Mouse (Mus musculus) forebrain, embryonic 11.5 days (tissue): ENCODE measurements at regions not wholly inside any gene's neighbourhood (a gene's known extent, or its start where the extent isn't known, plus 50 kb on each side); places are given as distances from the start of the nearest gene placed in this dataset.

ENCODE experiments used
- ATAC-seq: fragments of 200-750 bp; cut with Nextera tagmentation; replicated peaks from 2 replicates; pipeline ENCODE4 v1.8.0; 2017; ENCODE audit warnings: moderate TSS enrichment; ENCODE audit not compliant: low FRiP score
- DNase-seq: peaks from one replicate; pipeline ENCODE4 v3.0.0-alpha.2; 2017; ENCODE audit warnings: low spot score
- H3K27ac ChIP-seq: fragments of 300-500 bp; sonication (generic); 2 replicates; pipeline ENCODE4 v1.5.1; 2014; ENCODE audit warnings: low read depth, low read length
- H3K27me3 ChIP-seq: fragments of 300-500 bp; sonication (generic); 2 replicates; pipeline ENCODE4 v1.6.1; 2014; ENCODE audit warnings: mild to moderate bottlenecking, low read length, mixed read lengths; ENCODE audit not compliant: control insufficient read depth, insufficient read depth
- H3K36me3 ChIP-seq: fragments of 300-500 bp; sonication (generic); 2 replicates; pipeline ENCODE4 v1.6.1; 2014; ENCODE audit warnings: mild to moderate bottlenecking, low read length, moderate library complexity, mixed read lengths; ENCODE audit not compliant: control insufficient read depth, insufficient read depth
- H3K4me1 ChIP-seq: fragments of 300-500 bp; sonication (generic); replicated peaks from 2 replicates; pipeline ENCODE4 v1.6.1; 2014; ENCODE audit warnings: low read length, mixed read lengths; ENCODE audit not compliant: control insufficient read depth, insufficient read depth
- H3K4me2 ChIP-seq: fragments of 300-500 bp; sonication (generic); 2 replicates; pipeline ENCODE4 v1.6.1; 2014; ENCODE audit warnings: low read depth, mild to moderate bottlenecking, low read length, moderate library complexity, mixed read lengths; ENCODE audit not compliant: severe bottlenecking
- H3K4me3 ChIP-seq: fragments of 300-500 bp; sonication (generic); 2 replicates; pipeline ENCODE4 v1.5.1; 2014; ENCODE audit warnings: low read depth, low read length
- H3K9ac ChIP-seq: fragments of 300-500 bp; sonication (generic); 2 replicates; pipeline ENCODE4 v1.6.1; 2014; ENCODE audit warnings: low read length
- H3K9me3 ChIP-seq: fragments of 300-500 bp; sonication (generic); 2 replicates; pipeline ENCODE4 v1.6.1; 2016; ENCODE audit warnings: low read length, mixed read lengths; ENCODE audit not compliant: control insufficient read depth
- WGBS: fragments of 180-500 bp; shearing (Covaris S2); extraction: QIAGEN DNeasy Blood & Tissue Kit; methylation state at CpG from one replicate; pipeline ENCODE4 v1.1.7; 2014; 5-methylcytosine and 5-hydroxymethylcytosine counted together

GRCm38 (mm10) chr3:110366151-110366550 lies 115.4 kb upstream of the Prmt6 start:
- WGBS: 65% methylated on average over 1 of the region's 1 CpGs
- H3K9me3 ChIP-seq: no peaks in the 10 kb centered on the region
- H3K27me3 ChIP-seq: no peaks in the 10 kb centered on the region
- no peaks in the 10 kb centered on the region for H3K4me1 ChIP-seq
- H3K36me3 ChIP-seq: no peaks in the 10 kb centered on the region
- H3K27ac ChIP-seq: no peak overlapping the region
- DNase-seq: no peak
- no peak overlapping the region for H3K4me2 ChIP-seq
- H3K4me3 ChIP-seq: no peak overlapping the region
- no peak for ATAC-seq
- no peak overlapping the region for H3K9ac ChIP-seq

GRCm38 (mm10) chr3:110361900-110362299 lies 111.1 kb upstream of the Prmt6 start:
- no peak overlapping the region for H3K9ac ChIP-seq
- H3K4me1 ChIP-seq: no peaks in the 10 kb centered on the region
- H3K9me3 ChIP-seq: no peaks in the 10 kb centered on the region
- no peak overlapping the region for H3K4me2 ChIP-seq
- DNase-seq (no peak), ATAC-seq (no peak)
- no peak overlapping the region for H3K4me3 ChIP-seq
- H3K27me3 ChIP-seq: no peaks in the 10 kb centered on the region
- no peak overlapping the region for H3K27ac ChIP-seq
- 95% methylated on average over 2 of the region's 2 CpGs for WGBS
- no peaks in the 10 kb centered on the region for H3K36me3 ChIP-seq

- ATAC-seq (peak; percentile 39; the same call in 1 of the 2 replicates), DNase-seq (no peak)
- Histone ChIP-seq H3K27me3 (no peaks in the 10 kb centered on the region), H3K4me2 (no peak overlapping the region), H3K9me3 (no peaks in the 10 kb centered on the region), H3K4me1 (no peaks in the 10 kb centered on the region), H3K27ac (no peak overlapping the region), H3K36me3 (no peaks in the 10 kb centered on the region), H3K9ac (no peak overlapping the region), H3K4me3 (no peak overlapping the region)
- 77% methylated on average over 8 of the region's 8 CpGs for WGBS
Measured at GRCm38 (mm10) chr3:110356822-110357594, 106.2 kb upstream of the Prmt6 start.

GRCm38 (mm10) chr3:110353654-110354053 lies 102.9 kb upstream of the Prmt6 start:
- Histone ChIP-seq H3K9me3 (no peaks in the 10 kb centered on the region), H3K4me2 (no peak overlapping the region), H3K4me1 (no peaks in the 10 kb centered on the region), H3K27me3 (no peaks in the 10 kb centered on the region), H3K9ac (no peak overlapping the region), H3K4me3 (no peak overlapping the region), H3K36me3 (no peaks in the 10 kb centered on the region), H3K27ac (no peak overlapping the region)
- DNase-seq: no peak
- WGBS: 81% methylated on average over 1 of the region's 1 CpGs
- no peak for ATAC-seq

- no peak for ATAC-seq
- Histone ChIP-seq H3K27ac (no peak overlapping the region), H3K4me1 (no peaks in the 10 kb centered on the region), H3K4me3 (no peak overlapping the region), H3K9ac (no peak overlapping the region), H3K36me3 (no peaks in the 10 kb centered on the region), H3K27me3 (no peaks in the 10 kb centered on the region), H3K9me3 (no peaks in the 10 kb centered on the region), H3K4me2 (no peak overlapping the region)
- no peak for DNase-seq
- 68% methylated on average over 5 of the region's 5 CpGs for WGBS
Measured at GRCm38 (mm10) chr3:110350075-110350474, 99.3 kb upstream of the Prmt6 start.

GRCm38 (mm10) chr3:110349446-110349845 lies 98.6 kb upstream of the Prmt6 start:
- Histone ChIP-seq H3K4me1 (no peaks in the 10 kb centered on the region), H3K9ac (no peak overlapping the region), H3K27me3 (no peaks in the 10 kb centered on the region), H3K4me2 (no peak overlapping the region), H3K4me3 (no peak overlapping the region), H3K36me3 (no peaks in the 10 kb centered on the region), H3K9me3 (no peaks in the 10 kb centered on the region), H3K27ac (no peak overlapping the region)
- WGBS: 95% methylated on average over 4 of the region's 4 CpGs
- DNase-seq (no peak), ATAC-seq (no peak)

- WGBS: 75% methylated on average over 4 of the region's 4 CpGs
- no peak overlapping the region for H3K4me3 ChIP-seq
- ATAC-seq: no peak
- H3K4me1 ChIP-seq: no peaks in the 10 kb centered on the region
- H3K36me3 ChIP-seq: no peaks in the 10 kb centered on the region
- no peak overlapping the region for H3K27ac ChIP-seq
- H3K9me3 ChIP-seq: no peaks in the 10 kb centered on the region
- no peak for DNase-seq
- no peak overlapping the region for H3K4me2 ChIP-seq
- no peak overlapping the region for H3K9ac ChIP-seq
- H3K27me3 ChIP-seq: no peaks in the 10 kb centered on the region
Measured at GRCm38 (mm10) chr3:110344846-110345245, 94.0 kb upstream of the Prmt6 start.

- no peak overlapping the region for H3K9ac ChIP-seq
- no peak overlapping the region for H3K4me2 ChIP-seq
- no peaks in the 10 kb centered on the region for H3K4me1 ChIP-seq
- H3K36me3 ChIP-seq: no peaks in the 10 kb centered on the region
- H3K27me3 ChIP-seq: no peaks in the 10 kb centered on the region
- no peak overlapping the region for H3K27ac ChIP-seq
- no peaks in the 10 kb centered on the region for H3K9me3 ChIP-seq
- DNase-seq: no peak
- no peak overlapping the region for H3K4me3 ChIP-seq
- 94% methylated on average over 2 of the region's 2 CpGs for WGBS
- no peak for ATAC-seq
Measured at GRCm38 (mm10) chr3:110340067-110340466, 89.3 kb upstream of the Prmt6 start.

- DNase-seq: no peak
- Histone ChIP-seq H3K27ac (no peak overlapping the region), H3K4me1 (no peaks in the 10 kb centered on the region), H3K4me3 (no peak overlapping the region), H3K9ac (no peak overlapping the region), H3K9me3 (no peaks in the 10 kb centered on the region), H3K36me3 (no peaks in the 10 kb centered on the region), H3K4me2 (no peak overlapping the region), H3K27me3 (no peaks in the 10 kb centered on the region)
- 85% methylated on average over 2 of the region's 2 CpGs for WGBS
- no peak for ATAC-seq
Measured at GRCm38 (mm10) chr3:110339026-110339606, 88.3 kb upstream of the Prmt6 start.
